Mouse (Mus musculus) embryonic facial prominence, embryonic 13.5 days (tissue): ENCODE measurements around the gene Glrp1. TPM values are rescaled to one million over a fixed set of nuclear protein-coding genes. Genes with fewer than 3 reads are reported as not detected.

Experiments
- ATAC-seq: fragments of 200-750 bp; cut with Nextera tagmentation; 2 replicates; pipeline ENCODE4 v1.8.0; 2017; ENCODE audit warnings: low read depth; ENCODE audit not compliant: insufficient number of reproducible peaks, insufficient read depth, low FRiP score, low TSS enrichment
- H3K27ac ChIP-seq: fragments of 300-500 bp; sonication (generic); 2 replicates; pipeline ENCODE4 v1.5.1; 2015; ENCODE audit warnings: moderate library complexity, mild to moderate bottlenecking, inconsistent platforms
- H3K27me3 ChIP-seq: fragments of 300-500 bp; sonication (generic); 2 replicates; pipeline ENCODE4 v1.6.1; 2015; ENCODE audit warnings: mild to moderate bottlenecking, inconsistent platforms
- H3K36me3 ChIP-seq: fragments of 300-500 bp; sonication (generic); 2 replicates; pipeline ENCODE4 v1.6.1; 2015; ENCODE audit warnings: mild to moderate bottlenecking, inconsistent platforms
- H3K4me1 ChIP-seq: fragments of 300-500 bp; sonication (generic); 2 replicates; pipeline ENCODE4 v1.6.1; 2015; ENCODE audit warnings: inconsistent platforms
- H3K4me2 ChIP-seq: fragments of 300-500 bp; sonication (generic); 2 replicates; pipeline ENCODE4 v1.6.1; 2015; ENCODE audit warnings: moderate library complexity, mild to moderate bottlenecking, inconsistent platforms
- H3K4me3 ChIP-seq: fragments of 300-500 bp; sonication (generic); 2 replicates; pipeline ENCODE4 v1.5.1; 2015; ENCODE audit warnings: mild to moderate bottlenecking, inconsistent platforms
- H3K9ac ChIP-seq: fragments of 300-500 bp; sonication (generic); 2 replicates; pipeline ENCODE4 v1.6.1; 2015; ENCODE audit warnings: mild to moderate bottlenecking, inconsistent platforms
- H3K9me3 ChIP-seq: fragments of 300-500 bp; sonication (generic); 2 replicates; pipeline ENCODE4 v1.6.1; 2016; ENCODE audit warnings: inconsistent platforms
- WGBS: fragments of 180-500 bp; shearing (Covaris S2); methylation state at CpG from one replicate; pipeline ENCODE4 v1.1.7; 2015; ENCODE audit warnings: mixed read lengths; 5-methylcytosine and 5-hydroxymethylcytosine counted together
- polyA plus RNA-seq: library from polyadenylated mRNA; unstranded; fragments of >200 nt; fragmentation: Nextera tagmentation; extraction: Ambion mirVana; gene quantifications from 2 replicates; pipeline ENCODE4 v1.2.1, GENCODE M21; 2015

The Glrp1 gene
- polyA plus RNA-seq, 1 experiment from 2014 or later, result not detected

GRCm38 (mm10) chr1:88492415-88492814 lies 17.5 kb downstream of the Glrp1 start:
- H3K4me2 ChIP-seq, result no peak overlapping the region
- H3K36me3 ChIP-seq, result no peaks in the 10 kb centered on the region
- peaks cover 3% of the 10 kb centered on the region; the same call in 1 of the 2 replicates for H3K4me1 ChIP-seq
- no peak for ATAC-seq
- no peak overlapping the region for H3K27ac ChIP-seq
- no peak overlapping the region for H3K9ac ChIP-seq
- 83% methylated on average over 3 of the region's 3 CpGs for WGBS
- H3K9me3 ChIP-seq, result no peaks in the 10 kb centered on the region
- no peaks in the 10 kb centered on the region for H3K27me3 ChIP-seq
- no peak overlapping the region for H3K4me3 ChIP-seq

GRCm38 (mm10) chr1:88491617-88492378 lies 18.1 kb downstream of the Glrp1 start:
- Histone ChIP-seq H3K9me3 (no peaks in the 10 kb centered on the region), H3K4me3 (no peak overlapping the region), H3K9ac (no peak overlapping the region), H3K36me3 (no peaks in the 10 kb centered on the region), H3K4me2 (no peak overlapping the region), H3K27ac (no peak overlapping the region), H3K4me1 (peaks cover 3% of the 10 kb centered on the region; the same call in 1 of the 2 replicates), H3K27me3 (no peaks in the 10 kb centered on the region)
- 73% methylated on average over 17 of the region's 17 CpGs for WGBS
- no peak for ATAC-seq

- no peak overlapping the region for H3K4me2 ChIP-seq
- no peaks in the 10 kb centered on the region for H3K36me3 ChIP-seq
- 88% methylated on average over 10 of the region's 10 CpGs for WGBS
- no peaks in the 10 kb centered on the region for H3K9me3 ChIP-seq
- ATAC-seq, result no peak
- H3K27ac ChIP-seq, result no peak overlapping the region
- no peak overlapping the region for H3K9ac ChIP-seq
- no peaks in the 10 kb centered on the region for H3K27me3 ChIP-seq
- H3K4me3 ChIP-seq, result no peak overlapping the region
- peaks cover 8% of the 10 kb centered on the region for H3K4me1 ChIP-seq
Observed at GRCm38 (mm10) chr1:88490164-88490563, 19.7 kb downstream of the Glrp1 start.

GRCm38 (mm10) chr1:88488957-88489356 lies 20.9 kb downstream of the Glrp1 start:
- no peak overlapping the region for H3K4me3 ChIP-seq
- H3K9ac ChIP-seq, result no peak overlapping the region
- H3K27ac ChIP-seq, result no peak overlapping the region
- no peak overlapping the region for H3K4me2 ChIP-seq
- H3K36me3 ChIP-seq, result no peaks in the 10 kb centered on the region
- WGBS, result 66% methylated on average over 4 of the region's 4 CpGs
- peaks cover 8% of the 10 kb centered on the region for H3K4me1 ChIP-seq
- ATAC-seq, result no peak
- H3K27me3 ChIP-seq, result no peaks in the 10 kb centered on the region
- H3K9me3 ChIP-seq, result no peaks in the 10 kb centered on the region

DNA sequence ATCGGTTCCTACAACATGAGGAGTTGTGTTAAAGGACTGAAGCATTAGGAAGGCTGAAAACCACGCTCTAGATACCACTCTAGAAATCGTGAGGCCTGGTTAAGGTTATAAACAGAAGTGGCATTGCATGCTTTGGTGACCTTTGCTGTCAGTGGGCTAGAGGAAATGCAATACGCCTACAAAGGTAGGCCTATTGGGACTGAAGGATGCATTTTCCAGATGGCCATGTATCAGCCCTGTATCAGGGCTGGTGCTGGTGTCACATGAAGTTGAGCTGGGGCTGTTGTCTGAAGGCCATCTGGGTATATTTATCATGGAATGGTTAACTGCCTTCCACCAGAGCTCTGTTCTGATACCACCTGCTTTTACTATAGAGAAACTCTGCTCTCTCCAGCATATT lies 23.5 kb downstream of the Glrp1 start:
- no peak overlapping the region for H3K4me3 ChIP-seq
- peaks cover 5% of the 10 kb centered on the region; the same call in 1 of the 2 replicates for H3K4me1 ChIP-seq
- no peak overlapping the region for H3K4me2 ChIP-seq
- no peak for ATAC-seq
- H3K27me3 ChIP-seq, result no peaks in the 10 kb centered on the region
- H3K9me3 ChIP-seq, result no peaks in the 10 kb centered on the region
- no peak overlapping the region for H3K27ac ChIP-seq
- H3K36me3 ChIP-seq, result no peaks in the 10 kb centered on the region
- no peak overlapping the region for H3K9ac ChIP-seq
- 45% methylated on average over 4 of the region's 4 CpGs for WGBS

GRCm38 (mm10) chr1:88484059-88484458 lies 25.8 kb downstream of the Glrp1 start:
- no peak for ATAC-seq
- no peaks in the 10 kb centered on the region for H3K36me3 ChIP-seq
- 72% methylated on average over 4 of the region's 4 CpGs for WGBS

DNA sequence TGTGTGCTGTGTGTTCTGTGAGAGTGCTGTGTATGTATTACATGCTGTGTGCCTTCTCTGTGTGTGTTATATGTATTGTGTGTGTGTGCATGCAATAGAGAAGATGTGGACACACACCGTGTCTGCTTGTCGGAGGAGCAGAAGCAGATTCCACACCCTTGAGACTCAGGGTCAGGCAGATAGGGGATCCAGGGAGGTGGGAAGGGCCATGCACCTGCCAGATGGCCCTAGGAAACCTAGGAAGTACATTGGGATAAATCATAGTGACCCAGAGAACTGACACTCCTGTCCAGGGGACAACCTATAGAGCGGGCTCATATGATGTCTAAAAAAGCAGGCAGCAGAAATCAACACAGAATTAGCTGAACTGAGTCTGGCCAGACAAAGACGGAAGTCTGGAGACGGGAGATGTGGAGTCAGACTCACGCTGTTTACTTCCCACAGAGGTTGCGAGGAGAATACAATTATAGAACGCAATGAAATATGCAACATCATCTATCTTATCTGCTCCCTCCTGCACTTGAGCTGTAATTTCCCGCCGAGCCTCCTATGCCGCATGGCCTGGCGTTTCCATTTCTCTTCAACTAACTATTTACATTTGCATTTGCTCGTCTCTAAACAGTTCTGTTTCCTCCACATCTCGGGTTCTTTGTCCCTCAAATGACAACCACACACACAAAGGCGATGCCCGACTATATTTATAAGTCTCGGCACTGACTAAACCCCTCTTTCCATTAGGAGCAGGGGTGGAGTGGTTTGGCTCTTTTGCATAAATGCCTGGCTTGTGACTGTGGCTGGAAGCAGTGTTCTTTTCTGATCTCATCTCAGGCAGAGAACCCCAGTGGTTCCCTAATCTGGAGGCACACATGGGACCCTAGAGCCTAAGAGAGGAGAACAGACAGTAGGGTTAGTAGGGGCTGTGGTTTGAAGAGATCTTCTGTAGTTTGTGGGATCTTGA lies 27.4 kb downstream of the Glrp1 start:
- Histone ChIP-seq H3K9ac (no peak overlapping the region), H3K4me1 (peaks cover 5% of the 10 kb centered on the region; the same call in 1 of the 2 replicates), H3K4me2 (no peak overlapping the region), H3K9me3 (no peaks in the 10 kb centered on the region), H3K27me3 (no peaks in the 10 kb centered on the region), H3K4me3 (no peak overlapping the region), H3K27ac (no peak overlapping the region), H3K36me3 (no peaks in the 10 kb centered on the region)
- ATAC-seq, result no peak
- WGBS, result 76% methylated on average over 17 of the region's 17 CpGs

More at GRCm38 (mm10) chr1:88484059-88484458, 25.8 kb downstream of the Glrp1 start:
- H3K9ac ChIP-seq, result no peak overlapping the region
- H3K4me2 ChIP-seq, result no peak overlapping the region
- H3K27me3 ChIP-seq, result no peaks in the 10 kb centered on the region
- H3K4me3 ChIP-seq, result no peak overlapping the region
- H3K27ac ChIP-seq, result no peak overlapping the region
- H3K9me3 ChIP-seq, result no peaks in the 10 kb centered on the region
- H3K4me1 ChIP-seq, result peaks cover 5% of the 10 kb centered on the region; the same call in 1 of the 2 replicates

DNA sequence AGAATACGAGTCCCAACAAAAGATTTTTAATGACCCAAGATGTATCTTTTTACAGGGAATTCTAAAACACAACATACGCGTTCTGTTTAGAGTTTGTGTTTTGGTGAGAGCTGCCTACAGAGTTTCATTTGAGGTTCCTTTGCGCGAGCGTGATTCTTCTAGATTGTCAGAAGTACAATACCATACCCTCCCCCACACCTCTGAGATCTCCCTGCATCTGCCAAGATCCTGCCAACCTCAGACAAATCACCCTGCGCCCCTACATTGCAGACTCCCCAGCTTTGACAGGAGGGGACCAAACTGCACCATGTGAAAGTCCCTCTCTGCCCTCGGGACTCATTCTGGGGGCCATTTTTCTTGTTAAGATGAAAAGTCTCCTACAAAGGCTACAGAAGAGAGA lies 29.3 kb downstream of the Glrp1 start:
- no peak overlapping the region for H3K4me3 ChIP-seq
- H3K9ac ChIP-seq, result no peak overlapping the region
- no peaks in the 10 kb centered on the region for H3K27me3 ChIP-seq
- no peak overlapping the region for H3K27ac ChIP-seq
- no peak for ATAC-seq
- H3K36me3 ChIP-seq, result no peaks in the 10 kb centered on the region
- peaks cover 2% of the 10 kb centered on the region for H3K4me1 ChIP-seq
- WGBS, result 81% methylated on average over 8 of the region's 8 CpGs
- H3K4me2 ChIP-seq, result no peak overlapping the region
- H3K9me3 ChIP-seq, result no peaks in the 10 kb centered on the region

- WGBS, result 44% methylated on average over 2 of the region's 2 CpGs
- Histone ChIP-seq H3K9ac (no peak overlapping the region), H3K36me3 (no peaks in the 10 kb centered on the region), H3K4me1 (peaks cover 17% of the 10 kb centered on the region), H3K27me3 (no peaks in the 10 kb centered on the region), H3K27ac (no peak overlapping the region), H3K4me3 (no peak overlapping the region), H3K9me3 (no peaks in the 10 kb centered on the region), H3K4me2 (no peak overlapping the region)
- ATAC-seq, result no peak
Observed at GRCm38 (mm10) chr1:88478205-88478604, 31.7 kb downstream of the Glrp1 start.

DNA sequence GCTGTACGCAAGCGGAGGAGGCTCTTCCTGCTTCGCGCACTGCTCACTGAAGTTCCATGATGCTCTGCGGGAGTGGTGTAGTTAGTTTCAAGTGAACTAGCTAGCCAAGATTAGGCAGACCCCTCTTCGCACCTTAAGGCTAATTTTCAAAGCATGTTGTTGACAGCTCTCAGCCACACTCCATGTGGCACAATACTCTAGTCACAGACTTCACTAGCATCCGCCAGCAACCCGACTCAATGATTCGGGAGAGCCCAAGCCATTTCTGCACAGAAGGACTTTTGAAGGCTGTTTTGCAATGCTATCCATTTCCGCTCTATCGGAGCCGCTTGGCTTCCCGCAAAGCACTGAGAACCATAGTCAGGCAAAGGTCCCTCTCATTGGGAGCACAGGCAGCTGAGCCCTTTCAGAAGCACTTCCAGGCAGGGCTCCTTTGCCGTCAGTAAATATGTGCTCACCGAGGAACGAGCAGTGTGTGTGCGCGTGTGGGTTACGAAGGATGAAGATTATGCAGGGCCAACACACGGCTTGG lies 33.2 kb downstream of the Glrp1 start:
- WGBS, result 95% methylated on average over 20 of the region's 20 CpGs
- H3K36me3 ChIP-seq, result no peaks in the 10 kb centered on the region
- H3K9me3 ChIP-seq, result no peaks in the 10 kb centered on the region
- H3K9ac ChIP-seq, result no peak overlapping the region
- no peak overlapping the region for H3K27ac ChIP-seq
- no peak for ATAC-seq
- no peak overlapping the region for H3K4me2 ChIP-seq
- H3K4me3 ChIP-seq, result no peak overlapping the region
- H3K4me1 ChIP-seq, result peaks cover 17% of the 10 kb centered on the region
- no peaks in the 10 kb centered on the region for H3K27me3 ChIP-seq

GRCm38 (mm10) chr1:88475502-88475953 lies 34.3 kb downstream of the Glrp1 start:
- ATAC-seq, result no peak
- 19% methylated on average over 8 of the region's 8 CpGs for WGBS
- H3K36me3 ChIP-seq, result no peaks in the 10 kb centered on the region
- no peak overlapping the region for H3K9ac ChIP-seq
- H3K27me3 ChIP-seq, result no peaks in the 10 kb centered on the region
- no peak overlapping the region for H3K4me3 ChIP-seq
- no peak overlapping the region for H3K4me2 ChIP-seq
- H3K9me3 ChIP-seq, result no peaks in the 10 kb centered on the region
- 0 out of 2 replicates have a peak overlapping the region, but pooled peaks have one; percentile 4 for H3K27ac ChIP-seq
- H3K4me1 ChIP-seq, result peaks cover 17% of the 10 kb centered on the region
